Mouse (Mus musculus) liver, postnatal 0 days (tissue): Measurements from ENCODE around the gene Inpp5e. TPM values are rescaled to one million over a fixed set of nuclear protein-coding genes. Genes with fewer than 3 reads are reported as not detected.
A peak's percentile ranks its signal among the peaks of the same experiment; 100 is the strongest.

Experiments used
- ATAC-seq: fragments of 200-750 bp; cut with Nextera tagmentation; 2 replicates; pipeline ENCODE4 v1.8.0; 2017; ENCODE audit warnings: mild to moderate bottlenecking, moderate library complexity
- DNase-seq: peaks from one replicate; pipeline ENCODE4 v3.0.0-alpha.2; 2016
- H3K27ac ChIP-seq: fragments of 300-500 bp; sonication (generic); 2 replicates; pipeline ENCODE4 v1.5.1; 2014; ENCODE audit warnings: antibody characterized with exemption, moderate library complexity, mild to moderate bottlenecking, low read depth
- H3K27me3 ChIP-seq: fragments of 300-500 bp; sonication (generic); 2 replicates; pipeline ENCODE4 v1.6.1; 2014; ENCODE audit warnings: low read length, control low read depth, mixed read lengths; ENCODE audit not compliant: insufficient read depth
- H3K36me3 ChIP-seq: fragments of 300-500 bp; sonication (generic); replicated peaks from 2 replicates; pipeline ENCODE4 v1.6.1; 2014; ENCODE audit warnings: mild to moderate bottlenecking, control low read depth, low read length, moderate library complexity, mixed read lengths; ENCODE audit not compliant: insufficient read depth
- H3K4me1 ChIP-seq: fragments of 300-500 bp; sonication (generic); 2 replicates; pipeline ENCODE4 v1.6.1; 2014; ENCODE audit warnings: antibody characterized with exemption, mild to moderate bottlenecking, control low read depth; ENCODE audit not compliant: insufficient read depth
- H3K4me2 ChIP-seq: fragments of 300-500 bp; sonication (generic); 2 replicates; pipeline ENCODE4 v1.6.1; 2014; ENCODE audit warnings: low read depth, mild to moderate bottlenecking, low read length, moderate library complexity, mixed read lengths
- H3K4me3 ChIP-seq: fragments of 300-500 bp; sonication (generic); 2 replicates; pipeline ENCODE4 v1.5.1; 2014; ENCODE audit warnings: low read depth, low read length
- H3K9ac ChIP-seq: fragments of 300-500 bp; sonication (generic); replicated peaks from 2 replicates; pipeline ENCODE4 v1.6.1; 2014; ENCODE audit warnings: mild to moderate bottlenecking, moderate library complexity
- H3K9me3 ChIP-seq: fragments of 300-500 bp; sonication (generic); 2 replicates; pipeline ENCODE4 v1.6.1; 2016; ENCODE audit warnings: mild to moderate bottlenecking, control low read depth, low read length, mixed read lengths
- CTCF ChIP-seq: sonication (generic); IDR thresholded peaks from 2 replicates; pipeline ENCODE4 v1.5.1; 2016; ENCODE audit warnings: antibody characterized with exemption, low read depth
- EP300 ChIP-seq: IDR thresholded peaks from 2 replicates; pipeline ENCODE4 v1.6.1; 2016; ENCODE audit warnings: antibody characterized with exemption, low read depth, mild to moderate bottlenecking
- WGBS: fragments of 180-500 bp; shearing (Covaris S2); extraction: QIAGEN DNeasy Blood & Tissue Kit; methylation state at CpG from one replicate; pipeline ENCODE4 v1.1.7; 2014; ENCODE audit not compliant: insufficient replicate concordance; 5-methylcytosine and 5-hydroxymethylcytosine counted together
- polyA plus RNA-seq: library from polyadenylated mRNA; unstranded; fragments of >200 nt; fragmentation: Nextera tagmentation; extraction: Ambion mirVana; gene quantifications from 2 replicates; pipeline ENCODE4 v1.2.1, GENCODE M21; 2015

Inpp5e gene
- polyA plus RNA-seq, 1 experiment from 2014 or later: 3.4 TPM

GRCm38 (mm10) chr2:26424541-26424940, 15.5 kb upstream of the Inpp5e start:
- no peak overlapping the region for H3K4me2 ChIP-seq
- WGBS: 75% methylated on average over 2 of the region's 2 CpGs
- no peak for TF ChIP-seq CTCF
- no peak for TF ChIP-seq EP300
- no peaks in the 10 kb centered on the region for H3K9me3 ChIP-seq
- peaks cover 89% of the 10 kb centered on the region for H3K36me3 ChIP-seq
- H3K4me3 ChIP-seq: no peak overlapping the region
- ATAC-seq (no peak), DNase-seq (no peak)
- H3K27me3 ChIP-seq: no peaks in the 10 kb centered on the region
- H3K4me1 ChIP-seq: no peaks in the 10 kb centered on the region
- no peak overlapping the region for H3K9ac ChIP-seq
- no peak overlapping the region for H3K27ac ChIP-seq

- Histone ChIP-seq H3K4me1 (no peaks in the 10 kb centered on the region), H3K36me3 (peaks cover 83% of the 10 kb centered on the region), H3K9me3 (no peaks in the 10 kb centered on the region), H3K4me3 (no peak overlapping the region), H3K27me3 (no peaks in the 10 kb centered on the region), H3K9ac (no peak overlapping the region), H3K27ac (no peak overlapping the region), H3K4me2 (no peak overlapping the region)
- 75% methylated on average over 1 of the region's 1 CpGs for WGBS
- ATAC-seq (no peak), DNase-seq (no peak)
- TF ChIP-seq EP300: no peak
These were observed 14.1 kb upstream of the Inpp5e start for GRCm38 (mm10) chr2:26423086-26423485.

GRCm38 (mm10) chr2:26421969-26422368, 13.0 kb upstream of the Inpp5e start:
- ATAC-seq: no peak

GRCm38 (mm10) chr2:26418120-26418519, 9.1 kb upstream of the Inpp5e start:
- peaks cover 80% of the 10 kb centered on the region for H3K36me3 ChIP-seq
- no peaks in the 10 kb centered on the region for H3K9me3 ChIP-seq
- no peaks in the 10 kb centered on the region for H3K27me3 ChIP-seq
- WGBS: 45% methylated on average over 1 of the region's 1 CpGs
- peak; percentile 43; the same call in 1 of the 2 replicates for TF ChIP-seq EP300
- no peak for TF ChIP-seq CTCF
- no peak overlapping the region for H3K4me3 ChIP-seq
- peaks cover 3% of the 10 kb centered on the region; the same call in 1 of the 2 replicates for H3K4me1 ChIP-seq
- DNase-seq: no peak
- ATAC-seq: peak; percentile 95
- no peak overlapping the region for H3K9ac ChIP-seq
- peak overlapping the region; percentile 68; the same call in 1 of the 2 replicates for H3K27ac ChIP-seq
- H3K4me2 ChIP-seq: no peak overlapping the region

More at GRCm38 (mm10) chr2:26421969-26422368, 13.0 kb upstream of the Inpp5e start:
- Histone ChIP-seq H3K27me3 (no peaks in the 10 kb centered on the region), H3K36me3 (peaks cover 82% of the 10 kb centered on the region), H3K4me1 (peaks cover 3% of the 10 kb centered on the region; the same call in 1 of the 2 replicates), H3K9ac (no peak overlapping the region), H3K27ac (no peak overlapping the region), H3K9me3 (no peaks in the 10 kb centered on the region), H3K4me3 (no peak overlapping the region), H3K4me2 (no peak overlapping the region)
- DNase-seq: no peak
- 90% methylated on average over 2 of the region's 2 CpGs for WGBS
- no peak for TF ChIP-seq EP300
- TF ChIP-seq CTCF: no peak

- no peak overlapping the region for H3K27ac ChIP-seq
- H3K27me3 ChIP-seq: no peaks in the 10 kb centered on the region
- peaks cover 74% of the 10 kb centered on the region for H3K36me3 ChIP-seq
- H3K4me2 ChIP-seq: no peak overlapping the region
- no peak overlapping the region for H3K4me3 ChIP-seq
- peaks cover 3% of the 10 kb centered on the region; the same call in 1 of the 2 replicates for H3K4me1 ChIP-seq
- no peak overlapping the region for H3K9ac ChIP-seq
- ATAC-seq (no peak), DNase-seq (no peak)
- TF ChIP-seq EP300 (peak; percentile 57), CTCF (no peak)
- H3K9me3 ChIP-seq: no peaks in the 10 kb centered on the region
These were observed 8.1 kb upstream of the Inpp5e start for GRCm38 (mm10) chr2:26417066-26417465.

- DNase-seq: peak; percentile 50
- peak; percentile 64 for ATAC-seq
- peaks cover 32% of the 10 kb centered on the region for H3K4me1 ChIP-seq
- peaks cover 42% of the 10 kb centered on the region for H3K36me3 ChIP-seq
- WGBS: 62% methylated on average over 5 of the region's 5 CpGs
- H3K27ac ChIP-seq: peak overlapping the region; percentile 57
- TF ChIP-seq CTCF (no peak), EP300 (no peak)
- no peaks in the 10 kb centered on the region for H3K27me3 ChIP-seq
- no peak overlapping the region for H3K4me2 ChIP-seq
- H3K9ac ChIP-seq: no peak overlapping the region
- H3K4me3 ChIP-seq: no peak overlapping the region
- no peaks in the 10 kb centered on the region for H3K9me3 ChIP-seq
These were observed 2.0 kb upstream of the Inpp5e start for GRCm38 (mm10) chr2:26410931-26411411.
